Mouse (Mus musculus): ENCODE measurements around the gene Map2k2. TPM values are rescaled to one million over a fixed set of nuclear protein-coding genes. Genes with fewer than 3 reads are reported as not detected.
A peak's percentile ranks its signal among the peaks of the same experiment; 100 is the strongest.

Gene Map2k2
- total RNA-seq, 1 experiment from 2014 or later: 66.5 TPM

DNA sequence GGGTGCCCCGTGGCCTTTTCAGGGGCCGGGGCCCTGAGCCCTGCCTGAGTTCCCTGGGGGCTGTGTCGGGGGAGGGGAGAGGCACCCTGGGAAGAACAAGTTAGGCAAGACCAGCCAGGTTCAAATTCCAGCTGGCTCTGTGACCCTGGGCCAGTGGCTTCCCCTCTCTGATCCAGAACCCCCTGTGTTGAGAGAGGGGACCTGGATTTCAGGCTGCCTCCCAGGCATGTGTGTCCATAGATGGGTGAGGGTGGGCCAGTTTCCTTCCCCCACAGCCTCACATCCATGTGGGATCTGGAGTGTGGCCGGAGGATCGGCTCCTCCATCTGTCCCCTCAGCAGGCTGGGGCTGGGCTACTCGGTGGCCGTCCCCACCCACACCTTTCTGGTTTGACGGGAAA lies 34.3 kb downstream of the Map2k2 start:
- ATAC-seq (replicated peaks; ENCODE audit: insufficient number of reproducible peaks, low FRiP score, low TSS enrichment, poor library complexity, severe bottlenecking): no peak

DNA sequence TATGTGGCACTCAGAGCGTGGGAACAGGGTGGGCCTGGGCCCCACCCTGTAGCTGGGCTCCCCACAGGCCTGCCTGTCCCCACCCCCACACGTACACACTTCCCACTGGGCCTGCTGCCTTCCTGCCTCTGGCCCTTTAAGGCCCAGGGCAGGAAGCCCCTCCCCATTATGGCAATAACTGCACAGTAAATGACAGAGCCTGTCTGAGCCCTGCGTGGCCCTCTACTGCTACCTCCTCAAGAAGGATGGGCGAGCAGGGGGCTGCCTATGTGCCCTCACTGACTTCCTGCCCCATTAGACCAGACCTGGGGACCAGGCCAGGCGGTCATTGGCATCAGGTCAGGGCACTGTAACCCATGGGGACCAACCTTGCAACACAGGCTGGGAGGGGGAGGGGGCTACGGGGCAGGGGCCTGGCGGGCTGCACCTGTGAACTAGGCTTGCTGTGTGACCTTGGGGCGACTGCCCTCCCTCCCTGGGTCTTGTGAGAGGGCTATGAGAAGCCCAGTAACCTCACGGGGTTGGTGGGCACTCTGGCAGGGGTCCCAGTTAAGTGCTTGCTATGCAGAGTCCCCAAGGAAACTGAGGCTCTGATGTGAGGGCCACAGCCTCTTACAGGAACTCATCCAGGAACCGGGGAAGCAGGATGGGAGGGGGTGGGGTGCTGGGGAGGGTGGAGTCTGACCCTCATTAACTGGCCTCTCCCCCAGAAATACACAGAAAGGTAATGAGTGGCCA lies 35.2 kb downstream of the Map2k2 start:
- no peak for ATAC-seq (replicated peaks; ENCODE audit: insufficient number of reproducible peaks, low FRiP score, low TSS enrichment, poor library complexity, severe bottlenecking)

DNA sequence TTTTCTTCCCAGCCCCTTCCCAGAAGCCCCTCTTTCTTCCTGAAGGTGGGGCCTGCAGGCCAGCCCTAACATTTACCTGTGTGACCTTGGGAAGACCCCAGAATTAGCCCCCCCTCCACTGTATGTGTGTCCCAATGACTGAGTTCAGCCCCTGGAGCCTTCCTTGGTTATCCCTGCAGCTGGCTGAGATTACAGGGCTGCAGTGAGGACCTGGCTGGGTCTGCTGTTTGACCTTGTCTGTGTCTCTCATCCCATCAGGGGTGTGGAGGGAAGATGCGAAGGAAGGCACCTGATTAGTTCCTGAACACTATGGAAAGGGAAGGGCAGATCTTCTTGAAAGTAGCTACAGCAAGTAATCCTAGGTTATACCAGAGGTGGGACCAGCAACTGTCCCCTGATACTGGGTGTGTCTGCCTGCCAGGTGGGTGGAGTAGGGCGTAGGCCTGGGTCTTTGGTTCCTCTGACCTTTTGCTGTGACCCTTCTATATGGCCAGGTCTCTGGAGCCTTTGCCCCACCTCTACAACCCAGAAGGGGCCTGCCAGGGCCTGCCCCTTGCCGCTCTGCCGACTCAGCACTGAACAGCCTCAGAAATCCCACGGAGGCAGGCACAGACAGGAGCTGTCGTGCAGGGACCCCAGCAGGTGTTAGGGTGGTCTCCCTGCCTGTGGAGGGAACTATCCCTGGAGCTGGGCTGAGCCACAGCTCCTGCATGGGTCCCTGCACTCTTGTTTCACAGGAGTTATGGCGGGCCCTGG lies 35.9 kb downstream of the Map2k2 start:
- ATAC-seq (replicated peaks; ENCODE audit: insufficient number of reproducible peaks, low FRiP score, low TSS enrichment, poor library complexity, severe bottlenecking): no peak

DNA sequence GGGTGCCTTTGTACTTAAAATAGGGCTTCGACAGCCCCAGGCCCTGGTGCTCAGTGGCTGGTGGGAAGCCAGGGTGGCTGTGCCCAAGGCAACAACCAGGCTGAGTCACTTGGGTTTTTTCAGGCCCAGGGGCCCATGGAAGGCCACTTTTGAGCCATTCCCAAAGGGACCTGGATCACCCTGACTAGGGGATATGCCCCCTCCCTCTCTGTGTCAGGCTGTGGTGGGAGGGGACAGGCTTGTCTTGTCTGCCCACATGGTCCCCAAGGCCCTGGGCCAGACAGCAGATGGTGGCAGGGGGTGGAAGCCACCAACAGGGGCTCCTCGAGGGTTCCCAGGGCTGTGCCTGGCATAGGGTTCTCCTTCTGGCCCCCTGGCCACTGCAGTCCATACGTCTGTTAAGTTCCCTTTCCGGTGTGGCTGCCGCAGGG lies 36.9 kb downstream of the Map2k2 start:
- no peak for ATAC-seq (replicated peaks; ENCODE audit: insufficient number of reproducible peaks, low FRiP score, low TSS enrichment, poor library complexity, severe bottlenecking)

DNA sequence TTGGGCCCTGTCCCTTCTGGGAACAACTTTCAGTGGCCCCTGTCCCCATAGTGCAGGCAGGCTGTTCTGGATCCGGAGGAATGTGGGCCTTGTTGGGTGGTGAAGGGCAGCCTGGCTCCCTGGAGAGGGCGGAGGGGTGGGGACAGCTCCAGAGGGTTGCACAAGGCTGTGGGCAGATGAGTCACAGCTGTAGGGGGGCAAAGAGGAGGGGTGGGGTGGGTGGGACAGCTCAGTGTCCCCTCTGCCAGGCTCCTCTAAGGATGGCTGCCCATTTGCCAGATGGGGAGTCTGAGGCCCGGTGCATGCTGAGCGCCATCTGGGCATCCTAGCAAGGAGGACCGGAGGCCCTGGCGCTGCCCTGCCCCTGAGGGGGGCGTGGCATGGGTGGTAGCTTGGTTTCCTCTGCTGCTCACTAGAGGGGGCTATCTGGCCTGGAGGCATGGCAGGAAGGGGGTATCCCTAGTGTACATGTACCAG lies 37.5 kb downstream of the Map2k2 start:
- no peak for ATAC-seq (replicated peaks; ENCODE audit: insufficient number of reproducible peaks, low FRiP score, low TSS enrichment, poor library complexity, severe bottlenecking)

DNA sequence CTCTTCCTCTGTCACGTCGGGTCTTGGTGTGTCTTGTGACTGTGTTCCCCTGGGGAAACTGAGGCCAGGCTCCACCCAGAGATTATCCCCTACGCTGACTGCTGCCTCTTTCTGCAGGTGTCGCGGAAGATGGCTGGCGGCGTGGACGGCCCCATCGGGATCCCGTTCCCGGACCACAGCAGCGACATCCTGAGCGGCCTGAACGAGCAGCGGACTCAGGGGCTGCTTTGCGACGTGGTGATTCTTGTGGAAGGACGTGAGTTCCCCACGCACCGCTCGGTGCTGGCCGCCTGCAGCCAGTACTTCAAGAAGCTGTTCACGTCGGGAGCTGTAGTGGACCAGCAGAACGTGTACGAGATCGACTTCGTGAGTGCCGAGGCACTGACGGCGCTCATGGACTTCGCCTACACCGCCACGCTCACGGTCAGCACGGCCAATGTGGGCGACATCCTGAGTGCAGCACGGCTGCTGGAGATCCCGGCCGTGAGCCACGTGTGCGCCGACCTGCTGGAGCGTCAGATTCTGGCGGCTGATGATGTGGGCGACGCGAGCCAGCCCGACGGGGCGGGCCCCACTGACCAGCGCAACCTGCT lies 38.2 kb downstream of the Map2k2 start:
- no peak for ATAC-seq (replicated peaks; ENCODE audit: insufficient number of reproducible peaks, low FRiP score, low TSS enrichment, poor library complexity, severe bottlenecking)

DNA sequence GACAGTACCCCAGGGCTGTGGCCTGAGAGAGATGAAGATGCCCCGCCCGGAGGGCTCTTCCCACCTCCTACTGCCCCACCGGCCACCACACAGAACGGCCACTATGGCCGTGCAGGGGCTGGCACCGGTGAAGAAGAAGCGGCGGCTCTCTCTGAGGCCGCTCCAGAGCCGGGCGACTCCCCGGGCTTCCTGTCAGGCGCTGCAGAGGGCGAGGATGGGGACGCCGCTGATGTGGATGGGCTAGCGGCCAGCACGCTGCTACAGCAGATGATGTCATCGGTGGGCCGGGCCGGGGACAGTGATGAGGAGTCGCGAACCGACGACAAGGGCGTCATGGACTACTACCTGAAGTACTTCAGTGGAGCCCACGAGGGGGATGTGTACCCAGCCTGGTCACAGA lies 39.0 kb downstream of the Map2k2 start:
- ATAC-seq (replicated peaks; ENCODE audit: insufficient number of reproducible peaks, low FRiP score, low TSS enrichment, poor library complexity, severe bottlenecking): no peak

DNA sequence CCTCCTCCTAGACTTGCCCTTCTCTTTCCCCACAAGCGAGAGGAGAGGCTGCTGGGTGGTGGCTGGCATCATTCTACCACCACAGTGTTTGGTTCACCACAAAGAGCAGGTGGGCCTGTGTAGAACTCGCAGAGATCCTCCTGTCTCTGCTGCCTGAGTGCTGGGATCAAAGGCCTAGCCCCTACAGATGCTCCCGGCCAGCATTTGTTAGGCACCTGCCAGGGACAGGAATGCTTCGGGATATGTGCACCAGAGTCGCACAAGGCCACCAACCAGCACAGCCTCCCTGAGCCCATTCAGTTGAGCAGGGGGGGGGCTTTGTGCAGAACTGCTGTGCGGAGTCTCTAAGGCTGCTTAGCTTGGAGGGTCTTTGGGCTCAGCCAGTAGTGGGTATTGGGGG lies 39.6 kb downstream of the Map2k2 start:
- no peak for ATAC-seq (replicated peaks; ENCODE audit: insufficient number of reproducible peaks, low FRiP score, low TSS enrichment, poor library complexity, severe bottlenecking)

DNA sequence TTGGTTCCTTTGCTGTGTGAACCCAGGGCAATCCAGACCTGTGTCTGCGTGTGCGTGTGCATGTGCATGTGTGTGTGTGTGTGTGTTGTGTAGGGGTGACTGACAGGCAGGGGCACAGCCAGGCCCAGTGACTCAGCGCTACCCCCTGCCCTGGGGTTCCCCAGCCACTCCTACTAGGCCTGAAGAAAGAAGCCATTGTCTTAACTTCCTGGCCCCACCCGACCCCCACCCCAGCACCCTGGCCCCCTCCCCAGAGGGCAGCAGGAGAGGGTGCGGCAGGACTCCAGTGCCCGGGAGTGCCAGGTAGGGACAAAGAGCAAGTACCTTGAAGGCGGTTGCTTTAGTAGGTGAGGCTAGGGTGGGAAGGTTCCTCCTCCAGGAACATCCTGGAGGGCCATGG lies 40.1 kb downstream of the Map2k2 start:
- ATAC-seq (replicated peaks; ENCODE audit: insufficient number of reproducible peaks, low FRiP score, low TSS enrichment, poor library complexity, severe bottlenecking): no peak

DNA sequence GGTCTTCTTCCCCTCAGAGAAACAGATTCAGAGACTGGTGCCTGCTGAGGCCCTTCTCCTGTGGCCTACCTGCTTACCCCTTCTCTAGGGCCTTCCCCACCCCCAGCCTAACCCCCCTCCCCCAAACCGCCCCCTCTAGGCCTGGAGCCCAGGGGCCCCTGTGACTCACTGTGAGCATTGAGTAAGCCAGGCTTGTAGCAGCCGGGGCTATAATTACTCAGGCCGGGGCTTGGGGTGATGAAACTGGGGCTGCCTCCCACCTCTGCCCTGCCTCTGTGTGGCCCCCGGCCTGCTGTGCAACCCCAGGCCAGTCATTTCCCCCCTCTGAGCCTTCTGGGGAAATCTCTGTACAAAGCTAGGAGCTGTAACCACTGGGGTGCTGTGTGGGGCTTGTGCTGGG lies 40.6 kb downstream of the Map2k2 start:
- no peak for ATAC-seq (replicated peaks; ENCODE audit: insufficient number of reproducible peaks, low FRiP score, low TSS enrichment, poor library complexity, severe bottlenecking)

DNA sequence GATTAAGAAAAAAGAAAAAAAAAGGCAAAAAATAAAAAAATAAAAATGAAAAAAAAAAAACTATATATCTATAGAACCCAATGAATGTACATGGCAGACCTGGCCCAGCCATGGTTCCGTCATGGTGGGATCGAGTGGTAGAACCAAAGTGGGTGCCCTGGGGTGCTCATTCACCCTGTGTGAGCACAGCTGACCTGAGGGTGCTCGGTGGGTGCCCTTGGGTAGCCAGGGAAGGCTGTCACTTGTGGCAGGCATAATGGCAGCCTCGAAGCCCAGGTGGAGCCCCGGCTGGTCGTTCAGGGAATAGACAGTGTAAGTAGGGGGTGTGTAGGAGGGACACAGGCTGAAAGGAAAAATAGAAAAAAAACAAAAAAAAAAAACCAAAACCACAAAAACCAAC lies 45.5 kb downstream of the Map2k2 start:
- no peak for ATAC-seq (replicated peaks; ENCODE audit: insufficient number of reproducible peaks, low FRiP score, low TSS enrichment, poor library complexity, severe bottlenecking)

DNA sequence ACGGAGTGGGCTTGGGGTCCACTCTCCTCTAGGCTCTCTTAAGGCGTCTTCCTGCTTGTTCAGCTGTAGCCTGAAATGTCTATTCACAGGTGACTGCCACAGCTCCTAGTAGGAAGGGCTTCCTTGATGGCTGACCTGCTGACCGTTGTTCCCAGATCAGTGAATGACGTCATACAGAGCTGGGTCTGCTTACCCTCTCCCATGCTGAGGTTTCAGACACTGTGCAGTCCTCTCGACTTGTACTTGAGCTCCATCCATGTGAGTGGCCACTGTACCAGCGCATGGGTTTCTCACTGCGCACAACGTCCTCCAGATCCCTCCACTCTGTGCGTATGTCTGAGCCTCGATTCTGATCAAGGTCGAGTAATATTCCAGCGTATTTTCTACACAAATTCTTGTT lies 46.9 kb downstream of the Map2k2 start:
- ATAC-seq (replicated peaks; ENCODE audit: insufficient number of reproducible peaks, low FRiP score, low TSS enrichment, poor library complexity, severe bottlenecking): no peak

DNA sequence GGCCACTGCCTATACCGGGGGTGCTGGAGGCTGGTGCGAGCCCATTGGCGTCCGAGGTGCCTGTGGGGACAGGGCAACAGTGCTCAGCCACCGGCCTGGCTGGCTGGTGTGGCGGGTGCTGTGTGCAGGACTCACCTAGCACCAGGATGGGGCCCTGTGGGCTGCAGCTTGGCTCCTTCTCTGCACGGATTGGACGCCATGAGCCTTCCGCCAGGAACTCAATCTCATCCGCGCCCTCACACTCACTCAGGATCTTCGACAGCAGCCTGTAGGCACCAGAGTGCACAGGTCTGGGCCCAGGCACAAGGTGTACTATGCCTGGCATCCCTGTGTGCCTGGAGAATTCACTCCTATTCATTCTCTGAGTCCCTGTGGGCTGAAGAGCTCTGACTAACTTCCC lies 48.6 kb downstream of the Map2k2 start:
- no peak for ATAC-seq (replicated peaks; ENCODE audit: insufficient number of reproducible peaks, low FRiP score, low TSS enrichment, poor library complexity, severe bottlenecking)

DNA sequence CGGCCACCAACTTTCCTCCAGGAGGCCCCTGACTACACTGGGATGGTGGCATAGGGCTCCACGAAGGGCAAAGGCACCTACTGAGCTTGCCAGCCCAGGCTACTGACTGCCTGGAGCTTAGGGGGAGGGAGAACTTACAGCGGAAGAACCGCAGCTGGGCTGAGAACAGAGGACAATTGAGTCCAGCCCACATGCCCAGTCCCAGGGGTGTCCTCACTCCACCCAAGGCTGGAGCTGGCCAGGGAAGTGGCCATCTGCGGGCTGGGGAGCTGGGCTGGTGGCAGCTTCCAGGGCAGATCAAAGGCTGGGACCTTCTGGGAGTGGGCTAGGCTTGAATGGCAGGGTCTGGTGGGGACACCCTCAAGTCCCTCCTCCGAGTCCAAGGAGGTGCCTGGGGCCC lies 49.0 kb downstream of the Map2k2 start:
- ATAC-seq (replicated peaks; ENCODE audit: insufficient number of reproducible peaks, low FRiP score, low TSS enrichment, poor library complexity, severe bottlenecking): no peak

DNA sequence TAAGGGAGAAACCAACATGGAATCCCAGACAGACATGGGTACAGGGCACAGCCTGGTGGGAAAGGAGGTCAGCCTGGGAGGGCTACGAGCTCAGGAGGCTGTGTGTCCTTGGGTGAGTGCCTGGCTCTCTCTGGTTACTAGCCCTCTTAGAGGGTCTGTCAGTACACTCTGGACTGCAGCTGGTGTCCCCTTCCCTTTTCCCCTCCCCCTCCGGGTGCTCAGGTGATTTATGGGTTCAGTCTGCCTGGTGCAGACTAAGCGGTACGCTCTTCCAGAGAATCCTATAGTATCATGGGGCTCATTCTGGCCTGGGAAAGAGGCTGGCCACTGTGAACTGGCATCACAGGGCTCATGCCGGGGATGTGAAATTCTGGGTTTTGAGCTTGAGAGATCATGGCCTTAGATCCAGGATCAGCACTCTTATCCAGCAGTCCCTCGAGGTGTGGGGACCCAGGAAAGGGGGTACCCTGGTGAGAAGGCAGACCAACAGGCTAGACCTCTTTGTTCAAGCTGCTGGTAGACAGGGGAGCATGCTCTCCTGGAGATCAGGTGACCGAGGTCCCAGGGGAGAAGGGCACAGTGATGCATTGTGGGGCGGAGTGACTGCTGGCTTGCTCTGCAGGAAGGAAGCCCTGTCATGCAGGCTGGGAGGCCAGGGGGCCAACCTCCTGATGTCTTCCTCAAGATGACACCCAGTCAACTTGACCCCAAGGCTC lies 56.0 kb downstream of the Map2k2 start:
- ATAC-seq (replicated peaks; ENCODE audit: insufficient number of reproducible peaks, low FRiP score, low TSS enrichment, poor library complexity, severe bottlenecking): peak; percentile 16; the same call in 1 of the 2 replicates

DNA sequence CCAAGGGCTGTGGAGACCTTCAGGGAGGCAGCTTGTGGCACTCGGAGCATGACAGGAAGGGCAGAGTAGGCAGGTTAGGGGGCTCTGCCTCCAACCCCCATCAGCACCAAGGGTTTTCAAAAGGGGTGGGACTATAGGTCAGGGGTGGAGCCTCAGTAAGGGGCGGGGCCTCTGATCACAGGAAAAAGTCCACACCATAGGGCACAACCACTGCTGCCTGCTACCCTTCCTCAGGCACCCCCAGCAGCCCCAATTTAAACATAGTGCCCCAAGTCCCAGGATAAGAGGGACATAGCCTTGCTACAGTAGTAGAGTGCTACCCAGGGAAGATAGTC lies 56.6 kb downstream of the Map2k2 start:
- ATAC-seq (replicated peaks; ENCODE audit: insufficient number of reproducible peaks, low FRiP score, low TSS enrichment, poor library complexity, severe bottlenecking): no peak

DNA sequence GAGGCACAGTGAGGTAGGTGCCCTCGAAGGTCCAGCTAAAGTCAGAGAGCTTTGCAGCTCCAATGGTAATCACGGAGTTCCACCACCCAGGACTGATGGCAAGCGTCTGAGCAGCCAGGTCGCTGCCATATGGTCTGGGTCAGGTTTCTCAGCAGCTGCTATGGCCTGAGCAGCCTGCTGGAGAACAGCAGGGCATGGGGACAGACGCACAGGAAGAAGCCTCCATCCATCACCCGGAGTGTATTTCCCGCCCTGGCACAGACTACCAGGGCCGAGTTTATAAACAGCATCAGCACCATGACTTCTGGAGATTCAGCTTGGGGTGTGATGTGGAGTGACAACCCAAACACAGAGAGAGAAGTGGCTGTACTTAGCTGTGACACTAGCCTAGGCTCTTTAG lies 59.4 kb downstream of the Map2k2 start:
- ATAC-seq (replicated peaks; ENCODE audit: insufficient number of reproducible peaks, low FRiP score, low TSS enrichment, poor library complexity, severe bottlenecking): no peak

DNA sequence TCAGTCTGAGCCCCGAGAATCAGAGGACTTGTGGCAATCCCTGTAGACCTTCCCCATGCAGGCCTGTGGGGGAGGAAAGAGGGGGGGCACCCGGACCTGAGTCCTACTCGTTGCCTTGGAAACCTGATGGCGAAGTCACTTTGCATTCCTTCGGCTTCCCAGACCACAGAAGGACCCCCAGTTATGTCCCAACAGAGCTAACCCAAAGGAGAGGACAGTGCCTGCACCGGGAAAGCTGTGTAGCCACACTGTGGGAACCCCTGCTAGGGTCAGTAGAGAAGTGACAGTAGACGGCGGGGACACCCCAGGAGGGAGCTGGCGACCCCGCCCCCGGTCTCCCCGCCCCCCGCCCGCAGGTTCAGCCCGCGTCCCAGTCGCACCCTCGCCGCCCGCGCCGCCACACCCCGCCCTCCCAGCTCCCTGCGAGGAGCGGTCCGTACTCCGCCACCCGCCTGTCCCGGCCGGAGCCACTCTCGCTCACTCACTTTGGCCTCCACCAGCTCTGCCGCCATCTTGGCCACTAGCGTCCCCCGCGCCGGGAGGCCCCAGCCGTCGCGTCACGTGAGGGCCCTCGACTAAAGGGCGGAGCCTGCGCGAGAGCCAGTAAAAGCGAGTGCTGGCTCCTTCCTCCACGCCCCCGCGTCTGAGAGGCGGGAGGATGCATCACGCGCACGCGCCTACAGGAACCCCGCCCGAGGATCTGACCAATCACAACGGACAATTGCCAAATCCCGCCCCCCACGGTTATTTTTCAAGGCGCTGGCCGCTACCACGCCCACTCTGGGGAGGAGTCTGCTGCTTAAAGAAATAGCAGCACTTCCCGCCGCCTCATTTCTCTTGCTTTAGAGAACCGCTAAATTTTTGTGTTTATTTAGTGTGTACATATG lies 61.7 kb downstream of the Map2k2 start, which contains the start of gene Pias4:
Gene Pias4 (minus strand): TSS at position 724 of the 887 bp plus-strand sequence.
- ATAC-seq (replicated peaks; ENCODE audit: insufficient number of reproducible peaks, low FRiP score, low TSS enrichment, poor library complexity, severe bottlenecking): peak; percentile 89

Measured in monocyte, adult 5-6 weeks (primary cell).